Mouse (Mus musculus): Measurements from ENCODE around the gene Tmc1. TPM values are rescaled to one million over a fixed set of nuclear protein-coding genes. Genes with fewer than 3 reads are reported as not detected.

The Tmc1 gene
- polyA plus RNA-seq, 1 experiment from 2014 or later, result 0.16 TPM

DNA sequence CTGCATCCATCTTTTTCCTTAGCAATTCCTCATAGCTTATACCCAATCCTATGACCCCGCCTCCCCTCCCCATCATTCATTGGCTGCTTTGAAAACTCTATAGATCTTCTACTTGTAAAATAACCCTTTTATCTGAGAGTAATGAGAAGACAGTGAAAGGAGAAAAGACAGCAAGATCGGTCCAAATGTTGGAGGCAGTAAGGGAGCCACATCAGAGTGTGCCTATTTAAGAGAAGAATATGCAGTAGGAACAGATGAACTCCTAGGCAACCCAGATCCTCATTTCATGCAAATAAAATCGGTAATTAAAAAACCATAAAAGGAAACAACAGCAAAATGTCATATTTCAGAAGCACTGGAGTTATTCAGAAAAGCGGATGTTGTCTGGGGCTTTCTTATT, 35.8 kb downstream of the Tmc1 start:
- H3K27ac ChIP-seq (ENCODE audit: low read length), result no peak overlapping the region
- no peak overlapping the region for H3K4me3 ChIP-seq (ENCODE audit: low read depth, low read length)
- H3K27me3 ChIP-seq (ENCODE audit: control insufficient read depth, insufficient read depth, low read depth, low read length), result no peaks in the 10 kb centered on the region
- H3K36me3 ChIP-seq (ENCODE audit: control insufficient read depth, insufficient read depth, low read length), result no peaks in the 10 kb centered on the region
- H3K4me2 ChIP-seq (ENCODE audit: low read length), result no peak overlapping the region
- no peak overlapping the region for H3K9ac ChIP-seq (ENCODE audit: low read depth, low read length)
- 88% methylated on average over 4 of the region's 4 CpGs for WGBS
- H3K9me3 ChIP-seq (replicated peaks; ENCODE audit: control insufficient read depth, low read length, poor library complexity, severe bottlenecking), result no peaks in the 10 kb centered on the region
- ATAC-seq, result no peak
- H3K4me1 ChIP-seq (ENCODE audit: control insufficient read depth, insufficient read depth, low read length), result 0 out of 2 replicates have a peak, but pooled peaks cover under 1% of the 10 kb centered on the region

GRCm38 (mm10) chr19:20915151-20915550, 38.9 kb downstream of the Tmc1 start:
- Histone ChIP-seq H3K4me2 (ENCODE audit: low read length) (no peak overlapping the region), H3K27me3 (ENCODE audit: control insufficient read depth, insufficient read depth, low read depth, low read length) (no peaks in the 10 kb centered on the region), H3K36me3 (ENCODE audit: control insufficient read depth, insufficient read depth, low read length) (no peaks in the 10 kb centered on the region), H3K27ac (ENCODE audit: low read length) (no peak overlapping the region), H3K4me3 (ENCODE audit: low read depth, low read length) (no peak overlapping the region), H3K9ac (ENCODE audit: low read depth, low read length) (no peak overlapping the region), H3K4me1 (ENCODE audit: control insufficient read depth, insufficient read depth, low read length) (no peaks in the 10 kb centered on the region), H3K9me3 (replicated peaks; ENCODE audit: control insufficient read depth, low read length, poor library complexity, severe bottlenecking) (no peaks in the 10 kb centered on the region)
- ATAC-seq, result 0 out of 2 replicates have a peak, but pooled peaks have one; percentile 51
- WGBS, result 86% methylated on average over 2 of the region's 2 CpGs

DNA sequence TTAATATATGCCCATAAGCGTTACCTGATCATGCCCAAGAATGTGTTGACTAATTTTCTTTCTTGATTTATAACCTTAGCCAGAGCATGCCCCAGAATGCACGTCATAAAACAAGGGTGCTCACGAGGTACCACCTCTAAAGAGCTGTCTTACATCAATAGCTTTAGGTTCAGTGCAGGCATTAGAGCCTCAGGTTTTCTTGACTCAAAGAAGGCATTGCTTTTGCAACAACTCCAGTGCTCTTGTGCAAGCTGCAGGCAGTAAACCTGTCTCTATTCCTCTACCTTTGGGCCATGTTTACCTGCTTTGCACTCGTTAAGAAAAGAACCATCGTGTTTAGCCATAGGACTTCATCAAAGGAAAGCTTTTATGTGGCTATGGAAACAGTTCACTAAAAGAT, 43.6 kb downstream of the Tmc1 start:
- 85% methylated on average over 5 of the region's 5 CpGs for WGBS
- Histone ChIP-seq H3K4me1 (ENCODE audit: control insufficient read depth, insufficient read depth, low read length) (no peaks in the 10 kb centered on the region), H3K9ac (ENCODE audit: low read depth, low read length) (no peak overlapping the region), H3K27ac (ENCODE audit: low read length) (no peak overlapping the region), H3K27me3 (ENCODE audit: control insufficient read depth, insufficient read depth, low read depth, low read length) (no peaks in the 10 kb centered on the region), H3K9me3 (replicated peaks; ENCODE audit: control insufficient read depth, low read length, poor library complexity, severe bottlenecking) (no peaks in the 10 kb centered on the region), H3K36me3 (ENCODE audit: control insufficient read depth, insufficient read depth, low read length) (no peaks in the 10 kb centered on the region), H3K4me3 (ENCODE audit: low read depth, low read length) (no peak overlapping the region), H3K4me2 (ENCODE audit: low read length) (no peak overlapping the region)
- ATAC-seq, result no peak

DNA sequence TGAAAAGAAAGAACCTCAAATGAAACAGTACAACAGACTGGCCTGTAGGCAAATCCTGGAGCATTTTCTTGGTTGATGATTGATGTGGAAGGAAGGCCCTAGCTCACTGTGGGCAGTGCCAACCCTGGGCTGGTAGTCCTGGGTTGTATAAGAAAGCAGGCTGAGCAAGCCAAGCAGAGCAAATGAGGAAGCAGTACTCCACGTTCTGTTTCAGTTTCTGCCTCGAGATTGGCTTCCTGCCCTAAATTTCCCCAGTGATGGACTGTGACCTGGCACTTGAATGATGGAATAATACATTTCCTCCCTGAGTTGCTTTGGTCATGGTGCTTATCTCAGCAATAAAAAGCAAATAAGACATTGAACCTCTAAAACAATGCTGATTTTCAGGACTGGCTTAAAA, 72.8 kb downstream of the Tmc1 start:
- Histone ChIP-seq H3K4me3 (ENCODE audit: low read depth, low read length) (no peak overlapping the region), H3K4me1 (ENCODE audit: control insufficient read depth, insufficient read depth, low read length) (no peaks in the 10 kb centered on the region), H3K27ac (ENCODE audit: low read length) (no peak overlapping the region), H3K9ac (ENCODE audit: low read depth, low read length) (no peak overlapping the region), H3K36me3 (ENCODE audit: control insufficient read depth, insufficient read depth, low read length) (no peaks in the 10 kb centered on the region), H3K27me3 (ENCODE audit: control insufficient read depth, insufficient read depth, low read depth, low read length) (no peaks in the 10 kb centered on the region), H3K4me2 (ENCODE audit: low read length) (no peak overlapping the region), H3K9me3 (replicated peaks; ENCODE audit: control insufficient read depth, low read length, poor library complexity, severe bottlenecking) (no peaks in the 10 kb centered on the region)
- ATAC-seq, result no peak
- 72% methylated on average over 2 of the region's 2 CpGs for WGBS

DNA sequence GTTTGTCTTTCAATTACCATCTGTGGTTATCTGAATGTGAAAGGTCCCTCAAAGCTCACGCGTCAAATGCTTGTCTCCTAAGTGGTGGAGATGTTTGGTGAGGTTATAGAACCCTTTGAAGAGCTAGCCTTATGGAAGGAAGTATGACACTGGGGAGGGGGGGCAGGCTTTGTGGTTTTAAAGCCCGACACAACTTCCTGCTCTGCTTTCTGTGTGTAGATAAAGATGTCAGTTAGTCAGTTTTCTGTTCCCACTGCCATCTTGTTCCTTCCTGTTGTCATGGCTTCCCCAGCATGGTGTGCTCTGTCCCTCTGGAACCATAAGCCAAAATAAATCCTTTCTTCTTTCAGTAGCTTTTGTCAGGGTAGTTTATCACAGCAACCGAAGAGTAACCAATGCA, 78.1 kb downstream of the Tmc1 start:
- Histone ChIP-seq H3K4me2 (ENCODE audit: low read length) (no peak overlapping the region), H3K4me3 (ENCODE audit: low read depth, low read length) (no peak overlapping the region), H3K9me3 (replicated peaks; ENCODE audit: control insufficient read depth, low read length, poor library complexity, severe bottlenecking) (no peaks in the 10 kb centered on the region), H3K27me3 (ENCODE audit: control insufficient read depth, insufficient read depth, low read depth, low read length) (no peaks in the 10 kb centered on the region), H3K36me3 (ENCODE audit: control insufficient read depth, insufficient read depth, low read length) (no peaks in the 10 kb centered on the region), H3K4me1 (ENCODE audit: control insufficient read depth, insufficient read depth, low read length) (no peaks in the 10 kb centered on the region), H3K27ac (ENCODE audit: low read length) (no peak overlapping the region), H3K9ac (ENCODE audit: low read depth, low read length) (no peak overlapping the region)
- ATAC-seq, result no peak
- WGBS, result 83% methylated on average over 4 of the region's 4 CpGs

DNA sequence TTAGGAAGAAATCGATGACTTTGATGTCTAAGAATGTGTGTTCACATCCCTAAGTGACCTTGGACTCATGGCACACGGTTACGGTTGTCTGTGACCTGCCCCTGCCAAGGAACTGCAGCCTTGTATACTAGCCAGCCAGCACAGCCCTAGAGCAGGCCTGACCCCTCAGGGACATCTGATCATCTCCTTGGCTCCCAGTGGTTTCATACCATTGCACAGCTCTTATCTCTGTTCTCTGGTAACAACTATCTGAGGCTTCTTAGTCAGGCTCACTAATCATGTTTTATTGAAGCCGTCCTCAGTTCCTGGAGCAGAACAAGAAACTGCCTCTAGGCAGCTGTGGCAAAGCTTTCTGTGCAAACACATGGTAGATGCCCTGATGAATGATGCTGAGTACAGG, 92.2 kb downstream of the Tmc1 start:
- Histone ChIP-seq H3K4me2 (ENCODE audit: low read length) (no peak overlapping the region), H3K4me3 (ENCODE audit: low read depth, low read length) (no peak overlapping the region), H3K9me3 (replicated peaks; ENCODE audit: control insufficient read depth, low read length, poor library complexity, severe bottlenecking) (no peaks in the 10 kb centered on the region), H3K27me3 (ENCODE audit: control insufficient read depth, insufficient read depth, low read depth, low read length) (no peaks in the 10 kb centered on the region), H3K36me3 (ENCODE audit: control insufficient read depth, insufficient read depth, low read length) (no peaks in the 10 kb centered on the region), H3K27ac (ENCODE audit: low read length) (no peak overlapping the region), H3K4me1 (ENCODE audit: control insufficient read depth, insufficient read depth, low read length) (no peaks in the 10 kb centered on the region), H3K9ac (ENCODE audit: low read depth, low read length) (no peak overlapping the region)
- no peak for ATAC-seq
- 86% methylated on average over 4 of the region's 4 CpGs for WGBS

GRCm38 (mm10) chr19:20860270-20860669, 93.7 kb downstream of the Tmc1 start:
- Histone ChIP-seq H3K9ac (ENCODE audit: low read depth, low read length) (no peak overlapping the region), H3K27ac (ENCODE audit: low read length) (no peak overlapping the region), H3K4me1 (ENCODE audit: control insufficient read depth, insufficient read depth, low read length) (no peaks in the 10 kb centered on the region), H3K4me2 (ENCODE audit: low read length) (no peak overlapping the region), H3K4me3 (ENCODE audit: low read depth, low read length) (no peak overlapping the region), H3K9me3 (replicated peaks; ENCODE audit: control insufficient read depth, low read length, poor library complexity, severe bottlenecking) (no peaks in the 10 kb centered on the region), H3K27me3 (ENCODE audit: control insufficient read depth, insufficient read depth, low read depth, low read length) (no peaks in the 10 kb centered on the region), H3K36me3 (ENCODE audit: control insufficient read depth, insufficient read depth, low read length) (no peaks in the 10 kb centered on the region)
- WGBS, result 100% methylated on average over 1 of the region's 1 CpGs
- ATAC-seq, result no peak

GRCm38 (mm10) chr19:20857819-20858218, 96.2 kb downstream of the Tmc1 start:
- H3K27me3 ChIP-seq (ENCODE audit: control insufficient read depth, insufficient read depth, low read depth, low read length), result no peaks in the 10 kb centered on the region
- no peaks in the 10 kb centered on the region for H3K9me3 ChIP-seq (replicated peaks; ENCODE audit: control insufficient read depth, low read length, poor library complexity, severe bottlenecking)
- no peak overlapping the region for H3K27ac ChIP-seq (ENCODE audit: low read length)
- no peaks in the 10 kb centered on the region for H3K36me3 ChIP-seq (ENCODE audit: control insufficient read depth, insufficient read depth, low read length)
- H3K4me2 ChIP-seq (ENCODE audit: low read length), result no peak overlapping the region
- H3K9ac ChIP-seq (ENCODE audit: low read depth, low read length), result no peak overlapping the region
- ATAC-seq, result no peak
- H3K4me1 ChIP-seq (ENCODE audit: control insufficient read depth, insufficient read depth, low read length), result no peaks in the 10 kb centered on the region
- no peak overlapping the region for H3K4me3 ChIP-seq (ENCODE audit: low read depth, low read length)

GRCm38 (mm10) chr19:20848906-20849305, 105.1 kb downstream of the Tmc1 start:
- Histone ChIP-seq H3K4me2 (ENCODE audit: low read length) (no peak overlapping the region), H3K4me1 (ENCODE audit: control insufficient read depth, insufficient read depth, low read length) (no peaks in the 10 kb centered on the region), H3K36me3 (ENCODE audit: control insufficient read depth, insufficient read depth, low read length) (no peaks in the 10 kb centered on the region), H3K9me3 (replicated peaks; ENCODE audit: control insufficient read depth, low read length, poor library complexity, severe bottlenecking) (no peaks in the 10 kb centered on the region), H3K27ac (ENCODE audit: low read length) (no peak overlapping the region), H3K27me3 (ENCODE audit: control insufficient read depth, insufficient read depth, low read depth, low read length) (no peaks in the 10 kb centered on the region), H3K9ac (ENCODE audit: low read depth, low read length) (no peak overlapping the region), H3K4me3 (ENCODE audit: low read depth, low read length) (no peak overlapping the region)
- ATAC-seq, result no peak
- 64% methylated on average over 5 of the region's 5 CpGs for WGBS
